Mouse (Mus musculus): ENCODE data around the gene Tmeff2. TPM values are rescaled to one million over a fixed set of nuclear protein-coding genes. Genes with fewer than 3 reads are reported as not detected.

Gene Tmeff2
- polyA plus RNA-seq, 1 experiment = 0.03 TPM

DNA sequence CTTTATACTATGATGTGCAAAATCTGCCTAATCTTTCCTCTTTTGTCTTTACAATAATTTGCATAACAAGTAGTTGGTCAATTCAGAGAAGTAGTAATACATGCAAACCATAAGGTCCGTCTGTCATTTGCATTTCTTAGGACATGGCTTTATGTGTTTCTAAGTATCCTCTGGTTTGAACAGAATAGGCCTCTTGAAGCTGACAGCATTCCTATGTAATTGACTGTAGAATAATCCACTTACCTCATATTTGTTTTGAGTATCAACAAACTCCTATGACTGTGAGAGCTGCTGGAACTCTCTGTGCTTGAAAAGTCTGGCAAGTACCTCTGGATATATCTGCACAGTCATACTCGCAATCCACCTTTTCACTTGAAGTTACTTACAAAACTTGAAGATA, 194.3 kb downstream of the Tmeff2 start:
- H3K4me1 ChIP-seq = no peaks in the 10 kb centered on the region
- H3K27me3 ChIP-seq (replicated peaks) = no peaks in the 10 kb centered on the region
- no peak for TF ChIP-seq FLI1 (IDR thresholded peaks at IDR 0.05; ENCODE audit: low read length)
- TF ChIP-seq GATA1 (IDR thresholded peaks at IDR 0.05; ENCODE audit: borderline replicate concordance, low read length) = no peak
- no peaks in the 10 kb centered on the region for H3K36me3 ChIP-seq (replicated peaks; ENCODE audit: low read length)
- no peak overlapping the region for H3K4me3 ChIP-seq (replicated peaks)
- no peaks in the 10 kb centered on the region for H3K9me3 ChIP-seq

DNA sequence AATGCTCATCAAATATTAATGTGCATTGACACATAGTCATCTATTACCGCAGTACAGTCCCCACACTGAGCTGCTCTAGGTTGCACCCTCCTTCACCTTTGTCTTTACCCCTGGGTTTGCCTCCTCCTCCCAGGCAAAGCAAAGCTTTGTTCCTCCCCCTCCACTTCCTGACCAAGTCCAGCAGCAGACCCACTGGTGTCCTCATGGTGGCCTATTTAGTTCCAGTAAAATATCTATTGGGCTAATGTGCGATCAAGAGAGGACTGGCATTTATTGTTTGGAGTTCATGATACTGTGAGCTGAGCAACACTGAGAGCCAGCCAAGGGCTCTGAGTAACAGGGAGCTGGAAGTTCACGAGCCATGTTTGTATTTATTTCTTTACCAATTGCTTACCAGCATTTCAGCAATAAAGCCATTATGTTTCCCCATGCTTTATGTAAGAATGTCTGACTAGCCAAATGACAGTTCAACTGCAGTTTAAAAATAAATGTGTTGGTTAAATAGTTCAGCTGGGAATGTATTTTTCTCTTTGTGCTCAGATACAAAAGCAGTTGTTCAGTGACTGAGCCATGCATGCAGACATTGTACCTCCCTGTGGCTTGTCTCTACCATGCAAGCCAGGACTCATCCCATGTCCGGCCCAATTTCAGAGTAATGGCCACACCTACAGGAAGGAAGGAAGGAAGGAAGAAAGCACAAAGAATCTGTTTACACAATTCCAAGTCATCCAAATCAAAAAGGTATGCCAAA, 196.6 kb downstream of the Tmeff2 start:
- TF ChIP-seq GATA1 (IDR thresholded peaks at IDR 0.05; ENCODE audit: borderline replicate concordance, low read length) (no peak), FLI1 (IDR thresholded peaks at IDR 0.05; ENCODE audit: low read length) (no peak)
- no peaks in the 10 kb centered on the region for H3K4me1 ChIP-seq
- H3K27me3 ChIP-seq (replicated peaks) = no peaks in the 10 kb centered on the region
- no peaks in the 10 kb centered on the region for H3K9me3 ChIP-seq
- H3K36me3 ChIP-seq (replicated peaks; ENCODE audit: low read length) = no peaks in the 10 kb centered on the region
- H3K4me3 ChIP-seq (replicated peaks) = no peak overlapping the region

DNA sequence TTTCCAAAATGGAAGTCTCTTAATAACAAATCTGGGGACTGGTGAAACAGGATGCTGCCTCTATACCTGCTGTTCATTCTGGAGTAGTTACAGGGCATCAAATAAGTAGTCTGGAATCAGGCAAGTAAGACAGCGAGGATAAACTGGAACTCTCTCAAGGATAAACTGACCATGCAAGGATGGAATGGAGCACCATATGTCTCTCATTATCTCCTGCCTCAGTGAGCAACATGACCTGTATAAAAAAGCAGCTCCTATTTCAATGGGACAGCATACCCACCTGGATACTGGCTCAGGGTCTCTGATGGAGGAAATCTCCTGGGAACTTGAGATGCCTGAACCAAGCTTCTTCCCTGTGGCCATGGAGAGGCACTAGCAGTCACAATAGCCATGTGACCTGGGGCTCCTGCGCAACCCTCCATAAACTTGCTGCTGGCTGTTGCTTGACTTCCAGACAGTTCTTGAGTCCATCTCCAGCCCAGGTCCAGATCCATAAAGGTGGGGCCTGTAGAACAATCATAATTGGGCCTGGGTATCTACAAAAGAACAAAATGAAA, 200.7 kb downstream of the Tmeff2 start:
- Histone ChIP-seq H3K9me3 (no peaks in the 10 kb centered on the region), H3K36me3 (replicated peaks; ENCODE audit: low read length) (no peaks in the 10 kb centered on the region), H3K4me3 (replicated peaks) (no peak overlapping the region), H3K27me3 (replicated peaks) (no peaks in the 10 kb centered on the region), H3K4me1 (peaks cover 6% of the 10 kb centered on the region; the same call in 1 of the 2 replicates)
- TF ChIP-seq GATA1 (IDR thresholded peaks at IDR 0.05; ENCODE audit: borderline replicate concordance, low read length) (no peak), FLI1 (IDR thresholded peaks at IDR 0.05; ENCODE audit: low read length) (no peak)

DNA sequence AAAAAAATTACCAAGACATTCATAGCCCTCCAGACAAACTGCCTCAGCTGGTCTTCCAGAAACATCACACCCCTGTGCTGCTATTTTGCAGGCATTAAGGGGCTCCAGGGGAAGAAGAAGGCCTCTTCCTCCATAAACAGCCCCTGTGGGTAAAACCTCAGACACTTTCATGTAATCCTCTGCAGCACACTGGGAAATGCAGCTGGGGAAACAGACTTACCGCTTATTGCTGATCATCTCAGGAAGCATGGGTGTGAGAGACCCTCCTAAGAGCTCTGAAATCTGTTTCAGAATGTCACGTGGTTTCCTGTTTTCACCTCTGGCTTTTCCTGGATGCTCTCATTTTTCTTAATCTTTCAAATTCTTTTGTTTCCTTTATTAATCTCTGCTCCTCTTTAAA, 204.3 kb downstream of the Tmeff2 start:
- TF ChIP-seq GATA1 (IDR thresholded peaks at IDR 0.05; ENCODE audit: borderline replicate concordance, low read length) = no peak
- no peak for TF ChIP-seq FLI1 (IDR thresholded peaks at IDR 0.05; ENCODE audit: low read length)
- Histone ChIP-seq H3K27me3 (replicated peaks) (no peaks in the 10 kb centered on the region), H3K9me3 (no peaks in the 10 kb centered on the region), H3K4me3 (replicated peaks) (no peak overlapping the region), H3K4me1 (peaks cover 21% of the 10 kb centered on the region; the same call in 1 of the 2 replicates), H3K36me3 (replicated peaks; ENCODE audit: low read length) (no peaks in the 10 kb centered on the region)

DNA sequence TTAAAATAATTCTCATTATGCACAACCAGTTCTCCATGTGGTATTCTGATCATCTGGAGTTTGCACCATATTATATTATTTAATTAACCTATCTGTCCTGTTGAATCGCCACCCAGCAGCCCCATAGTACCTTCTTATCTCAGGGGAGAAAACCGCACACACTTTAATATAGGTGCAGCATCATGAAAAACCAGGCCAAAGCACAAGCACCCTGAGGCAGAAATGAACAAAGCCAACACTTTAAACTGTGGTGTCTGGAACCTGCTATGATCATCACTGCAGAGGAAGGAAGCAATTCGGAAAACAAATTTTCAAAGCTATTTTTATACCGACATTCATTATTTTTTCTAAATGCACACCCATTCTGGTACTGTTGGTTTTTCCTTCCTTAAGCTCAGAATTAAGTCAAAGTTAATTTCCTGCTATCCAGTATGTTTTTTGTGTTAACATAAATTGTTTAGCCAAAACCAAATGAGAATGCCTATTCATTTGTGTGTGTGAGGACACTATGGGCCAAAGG, 206.0 kb downstream of the Tmeff2 start:
- no peak for TF ChIP-seq GATA1 (IDR thresholded peaks at IDR 0.05; ENCODE audit: borderline replicate concordance, low read length)
- TF ChIP-seq FLI1 (IDR thresholded peaks at IDR 0.05; ENCODE audit: low read length) = no peak
- Histone ChIP-seq H3K4me3 (replicated peaks) (no peak overlapping the region), H3K36me3 (replicated peaks; ENCODE audit: low read length) (no peaks in the 10 kb centered on the region), H3K4me1 (peaks cover 21% of the 10 kb centered on the region; the same call in 1 of the 2 replicates), H3K9me3 (no peaks in the 10 kb centered on the region), H3K27me3 (replicated peaks) (no peaks in the 10 kb centered on the region)

DNA sequence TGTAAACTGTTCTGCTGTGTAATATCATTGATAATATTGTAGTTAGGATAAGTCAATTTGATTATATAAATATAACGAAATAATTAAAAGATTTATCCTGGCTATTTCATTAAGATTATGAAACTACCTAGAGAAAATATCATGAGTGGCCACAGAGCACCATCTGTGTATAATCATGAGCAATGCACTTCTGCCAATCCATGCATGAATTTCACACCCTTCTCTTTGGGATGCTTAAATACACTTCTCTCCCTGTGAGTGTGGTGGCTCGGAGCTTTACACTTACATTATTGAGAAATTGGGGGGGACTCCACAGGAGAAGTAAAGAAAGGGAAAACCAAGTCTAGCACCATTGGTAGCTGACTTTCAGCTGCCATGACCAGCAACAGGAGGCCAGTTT, 206.9 kb downstream of the Tmeff2 start:
- H3K36me3 ChIP-seq (replicated peaks; ENCODE audit: low read length) = no peaks in the 10 kb centered on the region
- H3K9me3 ChIP-seq = no peaks in the 10 kb centered on the region
- TF ChIP-seq FLI1 (IDR thresholded peaks at IDR 0.05; ENCODE audit: low read length) (no peak), GATA1 (IDR thresholded peaks at IDR 0.05; ENCODE audit: borderline replicate concordance, low read length) (no peak)
- no peak overlapping the region for H3K4me3 ChIP-seq (replicated peaks)
- no peaks in the 10 kb centered on the region for H3K27me3 ChIP-seq (replicated peaks)
- peaks cover 21% of the 10 kb centered on the region; the same call in 1 of the 2 replicates for H3K4me1 ChIP-seq

DNA sequence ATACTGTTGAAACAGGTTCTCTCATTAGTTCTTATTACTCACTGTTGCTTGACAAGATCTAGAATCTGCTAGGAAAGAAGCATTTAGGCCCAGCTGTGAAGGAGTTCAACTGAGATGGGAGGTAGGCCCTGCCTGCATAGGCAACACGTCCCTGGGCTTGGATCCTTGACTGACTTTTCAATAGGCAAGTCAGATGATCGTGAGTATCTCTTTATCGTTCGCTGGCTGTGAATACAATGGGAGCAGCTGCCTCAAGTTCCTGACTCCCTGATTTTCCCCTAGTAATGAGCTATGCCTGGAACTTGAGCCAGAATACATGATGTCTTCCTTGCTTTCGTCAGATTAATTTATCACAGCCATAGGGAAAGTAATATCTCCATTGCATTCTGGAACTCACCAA, 214.3 kb downstream of the Tmeff2 start:
- no peak overlapping the region for H3K4me3 ChIP-seq (replicated peaks)
- no peaks in the 10 kb centered on the region for H3K9me3 ChIP-seq
- H3K36me3 ChIP-seq (replicated peaks; ENCODE audit: low read length) = no peaks in the 10 kb centered on the region
- H3K4me1 ChIP-seq = no peaks in the 10 kb centered on the region; the same call in 1 of the 2 replicates
- TF ChIP-seq FLI1 (IDR thresholded peaks at IDR 0.05; ENCODE audit: low read length) (no peak), GATA1 (IDR thresholded peaks at IDR 0.05; ENCODE audit: borderline replicate concordance, low read length) (no peak)
- no peaks in the 10 kb centered on the region for H3K27me3 ChIP-seq (replicated peaks)

DNA sequence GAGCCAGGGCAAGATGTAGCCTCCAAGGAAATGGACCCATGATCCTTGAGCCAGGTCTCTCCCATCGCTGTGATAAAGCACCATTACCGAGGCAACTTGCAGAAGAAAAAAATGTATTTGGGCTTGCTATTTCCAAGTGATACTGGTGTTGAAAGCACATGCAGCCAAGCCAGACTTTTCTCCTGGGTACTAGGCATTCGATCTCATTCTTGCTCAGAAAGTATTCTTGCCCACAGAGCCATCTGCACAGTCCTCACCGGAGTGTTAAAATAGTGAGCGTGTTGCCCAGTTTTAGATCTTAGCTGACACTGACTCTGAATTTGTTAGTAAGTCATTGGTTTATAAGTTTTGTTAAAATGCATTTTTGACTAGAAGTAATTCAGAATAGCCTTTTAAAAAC, 215.3 kb downstream of the Tmeff2 start:
- no peak for TF ChIP-seq FLI1 (IDR thresholded peaks at IDR 0.05; ENCODE audit: low read length)
- H3K27me3 ChIP-seq (replicated peaks) = no peaks in the 10 kb centered on the region
- H3K4me3 ChIP-seq (replicated peaks) = no peak overlapping the region
- H3K36me3 ChIP-seq (replicated peaks; ENCODE audit: low read length) = no peaks in the 10 kb centered on the region
- H3K4me1 ChIP-seq = no peaks in the 10 kb centered on the region; the same call in 1 of the 2 replicates
- no peaks in the 10 kb centered on the region for H3K9me3 ChIP-seq

DNA sequence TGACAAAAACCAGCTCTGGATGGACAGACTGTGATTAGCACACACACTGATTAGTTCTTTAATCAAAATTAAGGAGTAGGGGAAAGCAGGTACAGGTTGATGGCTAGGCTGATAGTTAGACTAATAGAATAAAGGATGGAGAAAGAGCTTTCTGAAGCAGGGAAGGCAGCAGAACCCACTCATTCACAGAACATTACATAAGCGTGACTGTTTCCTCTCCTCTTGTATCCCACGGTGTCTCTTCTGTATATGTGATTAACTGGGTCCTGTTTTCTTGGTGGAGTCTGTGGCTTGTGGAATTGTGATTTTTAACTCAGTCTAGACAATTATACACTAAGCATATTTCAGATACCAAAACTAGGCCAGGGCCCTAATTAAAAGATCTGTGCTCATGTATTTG, 217.4 kb downstream of the Tmeff2 start:
- H3K4me1 ChIP-seq = peaks cover 9% of the 10 kb centered on the region
- H3K36me3 ChIP-seq (replicated peaks; ENCODE audit: low read length) = no peaks in the 10 kb centered on the region
- no peaks in the 10 kb centered on the region for H3K9me3 ChIP-seq
- H3K4me3 ChIP-seq (replicated peaks) = no peak overlapping the region
- no peaks in the 10 kb centered on the region for H3K27me3 ChIP-seq (replicated peaks)
- no peak for TF ChIP-seq GATA1 (IDR thresholded peaks at IDR 0.05; ENCODE audit: borderline replicate concordance, low read length)
- TF ChIP-seq FLI1 (IDR thresholded peaks at IDR 0.05; ENCODE audit: low read length) = no peak

DNA sequence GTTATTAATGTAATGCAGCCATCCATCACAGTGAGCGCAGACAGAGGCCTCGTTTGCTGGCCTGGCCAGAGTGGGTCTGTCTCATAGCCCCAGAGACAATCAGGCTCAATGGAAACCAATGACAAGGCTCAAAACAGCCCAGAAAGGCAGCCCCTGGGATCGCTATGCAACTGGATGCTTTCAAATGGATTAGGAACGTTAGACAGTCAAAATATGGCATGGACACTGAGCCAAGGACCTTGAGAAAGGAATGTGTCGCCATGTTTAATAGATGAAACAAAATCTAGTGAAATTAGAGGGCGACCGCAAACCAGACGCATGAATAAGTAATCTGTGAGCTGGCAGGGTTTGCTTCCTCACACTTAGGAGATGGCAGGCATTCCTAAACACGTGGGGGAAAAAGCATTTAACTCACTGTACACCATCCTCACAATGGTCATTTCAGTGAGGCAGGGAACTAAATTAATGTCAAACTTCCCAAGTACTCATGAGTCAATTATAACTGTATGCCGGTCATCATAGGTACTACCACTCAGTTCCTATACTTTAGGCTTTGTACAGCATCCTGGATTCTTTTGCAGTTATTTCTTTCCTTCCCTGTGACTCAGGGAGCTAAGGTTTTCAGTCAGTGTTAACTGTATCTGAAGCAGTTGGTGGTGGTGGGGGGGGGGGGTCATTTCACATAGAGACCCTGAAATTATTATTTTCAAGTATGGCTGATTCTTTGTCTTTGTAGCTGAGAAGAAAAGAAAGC, 225.4 kb downstream of the Tmeff2 start:
- no peaks in the 10 kb centered on the region for H3K9me3 ChIP-seq
- no peak for TF ChIP-seq GATA1 (IDR thresholded peaks at IDR 0.05; ENCODE audit: borderline replicate concordance, low read length)
- TF ChIP-seq FLI1 (IDR thresholded peaks at IDR 0.05; ENCODE audit: low read length) = no peak
- no peaks in the 10 kb centered on the region for H3K27me3 ChIP-seq (replicated peaks)
- H3K4me3 ChIP-seq (replicated peaks) = no peak overlapping the region
- peaks cover 17% of the 10 kb centered on the region for H3K4me1 ChIP-seq
- no peaks in the 10 kb centered on the region for H3K36me3 ChIP-seq (replicated peaks; ENCODE audit: low read length)
